Mouse (Mus musculus) kidney, postnatal 0 days (tissue): ENCODE measurements around the gene Nedd9. TPM values are rescaled to one million over a fixed set of nuclear protein-coding genes. Genes with fewer than 3 reads are reported as not detected.

Source experiments
- ATAC-seq: fragments of 200-750 bp; cut with Nextera tagmentation; replicated peaks from 2 replicates; pipeline ENCODE4 v1.8.0; 2017; ENCODE audit warnings: low read depth, moderate number of reproducible peaks, moderate TSS enrichment, moderate library complexity; ENCODE audit not compliant: low FRiP score
- DNase-seq: peaks from one replicate; pipeline ENCODE4 v3.0.0-alpha.2; 2016; ENCODE audit warnings: low spot score
- H3K27ac ChIP-seq: fragments of 300-500 bp; sonication (generic); 2 replicates; pipeline ENCODE4 v1.5.1; 2014; ENCODE audit warnings: mild to moderate bottlenecking
- H3K27me3 ChIP-seq: fragments of 300-500 bp; sonication (generic); 2 replicates; pipeline ENCODE4 v1.6.1; 2014; ENCODE audit warnings: low read length, mixed read lengths; ENCODE audit not compliant: insufficient read depth
- H3K36me3 ChIP-seq: fragments of 300-500 bp; sonication (generic); 2 replicates; pipeline ENCODE4 v1.6.1; 2014; ENCODE audit warnings: low read length, mixed read lengths; ENCODE audit not compliant: insufficient read depth
- H3K4me1 ChIP-seq: fragments of 300-500 bp; sonication (generic); replicated peaks from 2 replicates; pipeline ENCODE4 v1.6.1; 2014; ENCODE audit warnings: antibody characterized with exemption, low read length, mixed read lengths; ENCODE audit not compliant: insufficient read depth
- H3K4me2 ChIP-seq: fragments of 300-500 bp; sonication (generic); 2 replicates; pipeline ENCODE4 v1.6.1; 2014; ENCODE audit warnings: mild to moderate bottlenecking, low read length, moderate library complexity, mixed read lengths
- H3K4me3 ChIP-seq: fragments of 300-500 bp; sonication (generic); replicated peaks from 2 replicates; pipeline ENCODE4 v1.5.1; 2014; ENCODE audit warnings: low read depth, low read length
- H3K9ac ChIP-seq: fragments of 300-500 bp; sonication (generic); 2 replicates; pipeline ENCODE4 v1.6.1; 2014; ENCODE audit warnings: low read depth, low read length
- H3K9me3 ChIP-seq: fragments of 300-500 bp; sonication (generic); replicated peaks from 2 replicates; pipeline ENCODE4 v1.6.1; 2016; ENCODE audit warnings: low read length, inconsistent platforms, mixed read lengths
- CTCF ChIP-seq: IDR thresholded peaks from 2 replicates; pipeline ENCODE4 v1.5.1; 2016; ENCODE audit warnings: antibody characterized with exemption, low read depth, mild to moderate bottlenecking, moderate library complexity
- WGBS: fragments of 180-500 bp; shearing (Covaris S2); extraction: QIAGEN DNeasy Blood & Tissue Kit; methylation state at CpG from one replicate; pipeline ENCODE4 v1.1.7; 2014; 5-methylcytosine and 5-hydroxymethylcytosine counted together
- polyA plus RNA-seq: library from polyadenylated mRNA; unstranded; fragments of >200 nt; fragmentation: Nextera tagmentation; extraction: Ambion mirVana; gene quantifications from 2 replicates; pipeline ENCODE4 v1.2.1, GENCODE M21; 2015

The Nedd9 gene
- polyA plus RNA-seq, 1 experiment from 2014 or later = 27.3 TPM

DNA sequence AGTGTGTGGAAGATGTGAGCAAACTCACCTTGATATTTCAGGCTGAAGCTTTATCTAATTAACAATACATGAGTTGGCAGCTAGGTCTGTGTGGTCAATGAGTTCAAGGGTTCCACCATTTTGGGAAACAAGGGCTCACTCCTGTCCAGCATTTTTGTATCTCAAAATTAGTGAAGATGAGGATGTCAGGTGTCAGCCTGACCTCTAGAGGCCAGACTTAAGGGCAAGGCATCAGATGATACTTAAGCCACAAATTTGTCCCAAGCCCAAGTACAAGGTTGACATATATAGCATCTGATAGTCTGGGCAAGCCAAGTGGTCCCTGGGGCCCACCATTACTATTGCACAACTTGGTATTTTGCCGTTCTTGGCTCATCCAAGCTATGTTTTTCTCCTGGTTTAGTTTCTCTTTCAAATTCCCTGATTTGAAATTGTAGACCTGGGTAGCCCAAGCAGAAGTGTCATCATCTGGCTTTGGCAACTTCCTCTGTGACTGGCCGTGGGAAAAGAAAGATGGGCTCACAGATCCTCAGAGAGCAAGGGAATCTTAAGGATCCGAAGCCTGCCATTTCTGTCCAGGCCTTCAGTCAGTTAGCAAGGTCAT lies 27.4 kb downstream of the Nedd9 start:
- WGBS = 92% methylated on average over 3 of the region's 3 CpGs
- H3K27ac ChIP-seq = no peak overlapping the region
- no peaks in the 10 kb centered on the region for H3K27me3 ChIP-seq
- no peaks in the 10 kb centered on the region for H3K36me3 ChIP-seq
- ATAC-seq (no peak), DNase-seq (no peak)
- no peaks in the 10 kb centered on the region for H3K9me3 ChIP-seq
- no peak overlapping the region for H3K4me3 ChIP-seq
- no peak overlapping the region for H3K9ac ChIP-seq
- H3K4me1 ChIP-seq = peaks cover 4% of the 10 kb centered on the region; the same call in 1 of the 2 replicates
- no peak overlapping the region for H3K4me2 ChIP-seq
- TF ChIP-seq CTCF = peak; percentile 29; the same call in 1 of the 2 replicates

DNA sequence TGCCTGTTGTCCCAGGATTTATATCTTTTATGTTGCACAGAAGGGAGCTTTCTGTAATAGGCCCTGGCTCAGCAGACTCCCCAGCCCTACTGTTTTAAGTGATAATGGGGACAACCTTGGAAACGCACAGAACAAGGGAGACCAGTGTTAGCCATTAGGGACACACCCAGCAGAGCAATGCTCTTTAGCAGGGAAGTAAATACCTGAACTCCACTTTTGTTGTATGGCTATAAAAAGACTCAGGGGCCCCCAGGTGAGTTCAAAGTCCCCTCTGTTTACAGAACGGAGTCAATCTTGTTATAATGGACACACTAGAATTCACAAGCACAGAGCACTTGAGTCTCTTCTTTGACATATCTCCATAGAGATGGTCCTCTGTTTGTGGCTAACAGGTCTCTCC lies 28.5 kb downstream of the Nedd9 start:
- no peaks in the 10 kb centered on the region for H3K27me3 ChIP-seq
- no peaks in the 10 kb centered on the region for H3K36me3 ChIP-seq
- no peak for DNase-seq
- H3K27ac ChIP-seq = no peak overlapping the region
- no peak overlapping the region for H3K9ac ChIP-seq
- no peak overlapping the region for H3K4me3 ChIP-seq
- H3K4me1 ChIP-seq = peaks cover 4% of the 10 kb centered on the region; the same call in 1 of the 2 replicates
- ATAC-seq = no peak
- no peaks in the 10 kb centered on the region for H3K9me3 ChIP-seq
- TF ChIP-seq CTCF = no peak
- H3K4me2 ChIP-seq = no peak overlapping the region
- WGBS = 47% methylated on average over 2 of the region's 2 CpGs

GRCm38 (mm10) chr13:41457798-41458390 lies 29.3 kb downstream of the Nedd9 start:
- no peak overlapping the region for H3K9ac ChIP-seq
- WGBS = 66% methylated on average over 10 of the region's 10 CpGs
- H3K4me3 ChIP-seq = no peak overlapping the region
- no peak overlapping the region for H3K4me2 ChIP-seq
- DNase-seq = no peak
- no peak for ATAC-seq
- peaks cover 4% of the 10 kb centered on the region; the same call in 1 of the 2 replicates for H3K4me1 ChIP-seq
- H3K27me3 ChIP-seq = no peaks in the 10 kb centered on the region
- H3K27ac ChIP-seq = peak overlapping the region; percentile 38
- TF ChIP-seq CTCF = no peak
- H3K9me3 ChIP-seq = no peaks in the 10 kb centered on the region
- no peaks in the 10 kb centered on the region for H3K36me3 ChIP-seq

DNA sequence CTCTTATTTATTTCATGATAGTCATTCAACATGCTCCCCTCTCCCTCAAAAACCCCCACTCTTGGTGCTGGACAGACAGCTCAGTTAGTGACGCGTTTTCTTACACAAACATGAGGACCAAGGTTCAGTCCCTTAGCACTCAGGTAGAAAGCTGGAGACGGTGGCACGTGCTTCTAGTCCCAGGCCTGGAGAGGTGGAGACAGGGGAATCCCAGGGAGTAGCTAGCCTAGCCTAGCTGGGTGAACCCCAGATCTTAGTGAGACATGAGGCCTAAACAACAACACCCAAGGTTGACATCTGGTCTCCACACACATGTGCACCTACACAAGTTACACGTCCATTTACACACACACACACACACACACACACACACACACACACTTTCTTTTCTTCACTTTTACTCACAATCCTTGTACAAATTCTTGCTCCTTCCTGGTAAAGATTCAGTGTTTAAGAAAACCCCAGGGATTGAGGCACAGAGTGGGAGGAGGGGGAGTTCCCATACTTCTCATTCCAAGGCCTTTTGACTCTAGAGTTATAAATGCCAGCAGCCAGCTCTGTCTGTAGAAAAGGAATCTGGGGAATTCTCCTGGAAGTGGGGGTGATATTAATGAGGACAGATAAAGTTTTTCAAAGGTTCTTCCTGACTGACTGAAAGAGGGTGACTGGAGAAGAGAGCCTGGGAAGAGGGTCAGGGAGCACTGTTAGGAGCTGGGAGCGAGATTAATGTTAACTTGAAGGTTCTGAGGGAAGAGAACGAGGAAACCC lies 29.9 kb downstream of the Nedd9 start:
- no peaks in the 10 kb centered on the region for H3K27me3 ChIP-seq

GRCm38 (mm10) chr13:41456292-41457029 lies 30.7 kb downstream of the Nedd9 start:
- Histone ChIP-seq H3K36me3 (no peaks in the 10 kb centered on the region), H3K27me3 (no peaks in the 10 kb centered on the region), H3K4me3 (no peak overlapping the region), H3K4me2 (no peak overlapping the region), H3K4me1 (peaks cover 4% of the 10 kb centered on the region; the same call in 1 of the 2 replicates), H3K9me3 (no peaks in the 10 kb centered on the region), H3K27ac (0 out of 2 replicates have a peak overlapping the region, but pooled peaks have one; percentile 38), H3K9ac (no peak overlapping the region)
- 50% methylated on average over 14 of the region's 14 CpGs for WGBS
- TF ChIP-seq CTCF = no peak
- no peak for DNase-seq
- no peak for ATAC-seq

More for the DNA sequence above, 29.9 kb downstream of the Nedd9 start:
- peak; percentile 90 for DNase-seq
- H3K9me3 ChIP-seq = no peaks in the 10 kb centered on the region
- H3K4me1 ChIP-seq = peaks cover 4% of the 10 kb centered on the region; the same call in 1 of the 2 replicates
- no peaks in the 10 kb centered on the region for H3K36me3 ChIP-seq
- 46% methylated on average over 7 of the region's 7 CpGs for WGBS
- no peak for TF ChIP-seq CTCF
- no peak overlapping the region for H3K4me2 ChIP-seq
- no peak overlapping the region for H3K9ac ChIP-seq
- no peak overlapping the region for H3K4me3 ChIP-seq
- H3K27ac ChIP-seq = peak overlapping the region; percentile 38
- 0 out of 2 replicates have a peak, but pooled peaks have one; percentile 25 for ATAC-seq
